Mouse (Mus musculus) cerebellum, adult 8-10 months (tissue): Measurements from ENCODE around the gene Zfpl1.
A peak's percentile ranks its signal among the peaks of the same experiment; 100 is the strongest.
"Not testable (repeated sequence)": the region's sequence is repeated elsewhere in the genome, so short reads cannot be mapped to it uniquely, and the experiment has no call there.

Source experiments
- DNase-seq: peaks from one replicate; pipeline ENCODE4 v3.0.0; 2022

The Zfpl1 gene

DNA sequence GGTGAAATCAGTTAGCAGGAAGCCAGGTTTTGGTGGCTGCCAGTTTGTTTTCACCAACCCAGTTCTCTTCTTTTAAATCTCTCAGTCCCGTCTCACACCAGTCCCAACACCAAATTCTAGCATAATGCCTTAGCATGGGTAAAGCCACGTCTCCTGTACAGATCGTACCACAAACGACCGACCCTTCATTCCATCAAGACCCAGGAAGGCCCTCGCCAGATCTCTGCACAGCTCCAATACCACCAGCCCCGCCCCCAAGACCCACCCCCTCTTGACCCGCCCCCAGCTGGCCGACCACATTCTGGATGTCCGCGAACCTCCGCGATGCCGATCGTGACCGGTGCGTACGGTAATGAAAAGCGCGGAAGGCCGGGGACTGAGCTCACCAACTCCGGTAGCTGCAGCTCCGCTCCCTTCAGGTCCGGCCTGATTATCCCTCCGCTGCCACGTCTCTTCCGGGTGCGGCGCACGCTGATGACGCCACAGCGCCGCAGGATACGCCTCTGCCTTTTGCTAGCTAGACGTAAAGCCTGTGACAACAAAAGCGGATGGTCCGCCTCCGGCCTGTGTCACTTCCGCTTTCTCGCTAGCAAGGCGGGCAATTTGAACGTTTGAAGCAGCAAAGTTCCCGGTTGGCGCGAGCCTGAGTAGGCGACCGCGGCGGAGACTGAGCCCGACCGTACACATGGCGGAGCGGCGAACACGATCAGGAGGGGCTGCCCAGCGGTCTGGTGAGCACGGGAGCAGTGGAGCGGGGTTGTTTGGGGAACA is at the start of gene Zfpl1, which contains the start of gene Cdca5:
Gene Zfpl1 (minus strand): TSS at position 479 of the 771 bp plus-strand sequence.
Gene Cdca5 (plus strand): TSS at position 506 of the 771 bp plus-strand sequence.
- DNase-seq, result peak; percentile 96

GRCm38 (mm10) chr19:6133197-6133596 is 48.4 kb upstream of the Zfpl1 start:
- not testable (repeated sequence) for DNase-seq

DNA sequence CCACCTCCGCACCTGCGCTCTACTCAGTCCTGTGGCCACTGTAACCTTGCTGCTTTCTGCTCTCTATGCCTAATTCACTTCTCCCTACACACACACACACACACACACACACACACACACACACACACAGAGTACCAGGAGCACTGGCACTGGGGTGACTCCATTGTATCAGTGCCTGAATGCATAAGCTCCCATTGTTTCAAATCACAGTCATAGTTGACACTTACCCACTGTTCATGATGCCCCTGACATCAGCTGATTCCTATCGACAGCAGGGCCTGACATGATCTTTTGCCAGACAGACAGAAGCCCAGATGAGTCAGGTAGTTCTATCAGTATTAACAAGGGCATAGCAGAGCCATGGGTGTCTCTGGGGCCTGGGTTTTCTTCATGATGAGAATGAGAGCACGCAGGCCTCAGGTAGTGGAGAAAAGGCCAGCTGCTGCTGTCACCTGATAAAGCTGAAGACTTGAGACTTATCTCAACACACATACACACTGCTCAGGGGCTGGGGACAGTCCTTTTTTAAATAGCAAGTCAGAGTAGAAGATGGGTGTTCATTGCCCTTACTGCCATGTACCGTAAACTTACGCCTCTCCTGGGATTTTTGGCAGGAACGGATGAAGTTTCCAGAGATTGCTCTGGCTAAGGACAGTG is 47.5 kb upstream of the Zfpl1 start:
- no peak for DNase-seq

- DNase-seq, result not testable (repeated sequence)
Observed at GRCm38 (mm10) chr19:6130414-6131128, 45.8 kb upstream of the Zfpl1 start.

- peak; percentile 96 for DNase-seq
Observed at GRCm38 (mm10) chr19:6127760-6128341, 43.1 kb upstream of the Zfpl1 start, which contains the start of gene Snx15. Gene Snx15, minus strand, starts transcription at chr19:6128304.

GRCm38 (mm10) chr19:6126789-6127580 is 42.2 kb upstream of the Zfpl1 start:
- DNase-seq, result no peak

DNA sequence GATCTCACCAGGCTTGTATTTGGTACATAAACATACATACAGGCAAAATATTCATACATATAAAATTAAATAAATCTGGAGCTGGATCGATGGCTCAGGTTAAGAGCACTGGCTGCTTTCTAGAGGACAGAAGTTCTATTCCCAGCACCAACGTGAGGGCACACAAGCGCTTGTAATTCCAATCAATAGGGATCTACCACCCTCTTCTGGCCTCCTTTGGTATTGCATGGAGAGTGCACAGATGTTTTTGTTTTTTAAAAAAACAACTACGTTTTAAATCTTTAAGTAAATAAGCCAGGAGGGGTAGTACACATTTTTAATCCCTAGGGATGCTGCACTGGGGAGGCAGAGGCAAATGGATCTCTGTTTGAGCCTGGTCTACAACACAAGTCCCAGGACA is 41.5 kb upstream of the Zfpl1 start:
- peak; percentile 65 for DNase-seq

DNA sequence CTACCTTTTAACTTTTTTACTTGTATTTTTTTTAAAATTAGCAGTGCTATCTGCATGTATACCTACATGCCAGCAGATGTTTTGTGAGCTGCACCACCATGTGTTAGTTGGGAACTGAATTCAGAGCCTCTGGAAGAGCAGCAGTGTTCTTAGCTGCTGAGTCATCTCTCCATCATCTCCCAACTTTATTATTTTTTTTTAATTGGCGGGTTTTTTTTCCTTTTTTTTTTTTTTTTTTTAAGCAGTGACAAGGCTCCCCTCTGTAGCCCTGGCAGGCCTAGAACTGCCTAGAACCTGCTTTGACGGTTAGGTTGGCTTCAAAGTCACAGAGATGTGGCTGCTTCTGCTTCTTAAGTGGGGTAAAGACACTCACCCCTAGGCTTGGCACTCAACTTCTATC is 40.1 kb upstream of the Zfpl1 start:
- DNase-seq, result no peak

GRCm38 (mm10) chr19:6123330-6123729 is 38.6 kb upstream of the Zfpl1 start:
- DNase-seq, result no peak

DNA sequence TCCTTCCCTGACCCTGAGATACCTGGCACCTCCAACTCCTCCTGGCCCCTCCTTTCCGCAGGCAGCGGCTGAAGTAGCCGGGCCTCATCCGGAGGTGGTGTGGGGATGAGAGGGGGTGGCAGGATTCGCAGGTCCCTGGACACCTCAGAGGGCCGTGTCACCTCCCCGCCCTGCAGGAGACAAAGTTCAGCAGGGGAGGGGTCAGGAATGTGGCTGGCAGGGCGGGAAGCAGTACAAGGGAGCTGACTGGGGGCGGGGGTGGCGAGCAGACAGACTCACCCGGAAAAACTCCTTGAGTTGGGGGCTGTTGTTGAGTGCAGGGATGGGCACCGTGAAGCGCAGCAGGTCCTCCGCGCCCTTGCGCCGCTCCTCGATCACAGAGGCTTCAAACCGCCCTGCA is 37.0 kb upstream of the Zfpl1 start:
- no peak for DNase-seq

DNA sequence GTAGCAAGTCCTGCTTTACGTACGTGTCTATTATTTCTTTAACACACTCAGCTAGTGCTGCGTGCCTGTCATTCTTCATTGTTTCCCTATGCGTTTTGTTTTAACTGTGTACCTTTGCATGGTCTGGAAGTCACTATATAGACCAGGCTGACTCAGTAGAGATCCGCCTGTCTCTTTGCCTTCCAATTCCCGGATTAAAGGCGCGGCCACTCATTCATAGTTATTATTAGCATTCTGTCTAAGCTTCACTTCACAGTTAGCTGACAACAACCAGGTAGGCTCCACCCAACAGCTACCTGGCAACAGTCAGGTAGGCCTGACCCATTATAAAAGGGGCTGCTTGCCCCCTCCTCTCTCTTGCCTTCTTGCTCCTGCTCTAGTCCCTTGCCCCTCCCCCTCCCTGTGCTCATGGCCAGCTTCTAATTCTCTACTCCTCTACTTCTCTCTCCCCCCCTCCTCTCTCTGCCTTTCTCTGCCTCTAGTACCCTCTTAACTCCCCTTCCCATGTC is 34.0 kb upstream of the Zfpl1 start:
- no peak for DNase-seq

- DNase-seq, result peak; percentile 83
Observed at GRCm38 (mm10) chr19:6117986-6118676, 33.4 kb upstream of the Zfpl1 start, which contains the start of gene Sac3d1. Gene Sac3d1, minus strand, starts transcription at chr19:6118650.

- no peak for DNase-seq
Observed at GRCm38 (mm10) chr19:6117346-6117985, 32.7 kb upstream of the Zfpl1 start.

DNA sequence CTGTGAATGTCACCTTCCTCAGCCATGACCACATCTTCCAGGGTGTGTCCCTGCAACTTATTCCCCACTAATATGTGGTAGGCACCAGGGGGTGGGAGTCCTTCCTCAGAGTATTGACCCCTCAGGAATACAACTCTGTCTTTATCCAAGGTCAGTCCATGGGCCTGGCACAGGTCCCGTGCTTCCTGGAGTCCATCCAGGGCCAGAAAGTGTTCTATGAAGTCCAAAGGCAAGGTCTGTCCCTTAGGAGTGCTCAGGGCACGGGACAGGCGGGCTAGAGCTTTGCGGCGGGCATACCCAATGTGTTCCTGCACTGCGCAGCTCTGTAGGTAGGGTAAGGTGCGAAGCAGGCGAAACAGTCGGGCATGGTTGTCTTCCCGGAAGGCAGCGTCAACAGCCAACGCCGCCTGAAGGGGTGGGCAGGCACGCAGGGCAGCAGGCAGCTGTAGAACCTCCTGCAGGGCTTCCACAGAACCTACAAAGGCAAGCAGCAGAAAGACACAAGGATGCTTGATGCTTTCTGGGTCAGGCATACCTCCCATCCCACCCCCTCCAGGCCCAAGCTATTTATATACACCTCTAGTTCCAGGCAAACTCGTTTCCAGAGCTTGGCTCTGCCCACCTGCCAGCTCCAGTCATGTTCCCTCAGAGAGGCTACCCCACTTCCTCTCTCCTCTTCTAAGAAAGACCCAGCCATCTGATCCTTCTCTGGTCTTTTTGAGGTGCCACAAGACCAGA is 31.5 kb upstream of the Zfpl1 start:
- no peak for DNase-seq

GRCm38 (mm10) chr19:6113116-6113515 is 28.4 kb upstream of the Zfpl1 start:
- no peak for DNase-seq

- DNase-seq, result no peak
Observed at GRCm38 (mm10) chr19:6105586-6105985, 20.8 kb upstream of the Zfpl1 start, which contains the start of gene Naaladl1. Gene Naaladl1, plus strand, starts transcription at chr19:6105782.

GRCm38 (mm10) chr19:6104476-6104875 is 19.7 kb upstream of the Zfpl1 start:
- no peak for DNase-seq

DNA sequence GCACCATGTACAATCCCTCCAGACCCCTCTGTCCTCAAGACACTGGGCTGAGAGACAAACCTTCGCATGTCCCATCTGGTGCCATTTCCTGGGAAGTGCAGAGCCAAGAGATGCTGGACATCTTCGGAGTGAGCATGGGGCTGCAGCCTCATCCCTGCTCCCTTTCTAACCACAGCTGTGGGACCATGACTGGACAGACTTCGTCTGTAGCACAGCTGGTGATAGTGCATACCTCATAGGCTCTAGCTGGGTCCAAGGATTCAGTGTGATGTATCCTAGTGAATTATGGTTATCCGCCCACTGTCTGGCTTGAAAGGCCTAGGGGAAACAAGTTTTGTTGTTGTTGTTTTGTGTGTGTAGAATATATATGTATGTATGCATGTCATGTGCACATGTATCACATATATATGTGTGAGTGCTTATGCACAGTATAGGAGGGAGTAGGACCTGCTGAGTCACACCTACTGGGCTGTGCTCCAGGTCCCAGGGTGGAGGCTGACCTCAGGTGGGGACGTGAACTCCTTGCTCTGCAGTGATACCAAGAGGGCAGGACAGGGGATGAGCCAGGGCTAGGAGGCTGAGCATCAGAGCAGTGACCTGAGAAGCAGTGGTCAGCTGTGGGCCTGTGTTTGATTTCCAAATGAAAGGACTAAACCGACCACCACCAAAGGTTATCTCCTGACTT is 17.6 kb upstream of the Zfpl1 start:
- DNase-seq, result no peak

- no peak for DNase-seq
Observed at GRCm38 (mm10) chr19:6101186-6101585, 16.4 kb upstream of the Zfpl1 start.
